Mouse (Mus musculus) NIH3T3 (cell line): ENCODE measurements around the gene Clcn3.
"Not testable (repeated sequence)": the region's sequence is repeated elsewhere in the genome, so short reads cannot be mapped to it uniquely, and the experiment has no call there.

Source experiments
- DNase-seq: peaks from one replicate; pipeline ENCODE4 v3.0.0-alpha.2; 2012; ENCODE audit warnings: low read depth

Gene Clcn3

GRCm38 (mm10) chr8:60982701-60983687 is at the start of gene Clcn3:
TSS of gene Clcn3 (minus strand) at chr8:60983300.
- peak; percentile 97 for DNase-seq

GRCm38 (mm10) chr8:60996468-60996867 is 13.4 kb upstream of the Clcn3 start:
- DNase-seq = no peak

DNA sequence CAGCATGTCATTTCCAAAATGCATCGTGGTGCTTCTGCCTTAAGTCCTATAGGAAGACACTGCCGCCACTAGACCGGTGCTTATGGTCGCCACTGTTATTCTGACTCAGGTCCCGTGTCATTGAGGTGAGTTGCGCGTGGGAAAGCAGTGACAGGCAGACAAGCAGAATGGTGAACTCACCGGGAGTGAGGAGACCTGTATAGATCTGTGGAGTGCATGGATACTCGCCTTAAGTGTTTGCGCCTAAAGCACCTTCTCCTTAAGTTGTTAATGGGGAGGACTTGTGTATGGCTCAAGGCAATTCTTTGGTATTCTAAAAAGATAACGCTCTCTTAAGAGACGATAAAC is 10.5 kb upstream of the Clcn3 start:
- no peak for DNase-seq

DNA sequence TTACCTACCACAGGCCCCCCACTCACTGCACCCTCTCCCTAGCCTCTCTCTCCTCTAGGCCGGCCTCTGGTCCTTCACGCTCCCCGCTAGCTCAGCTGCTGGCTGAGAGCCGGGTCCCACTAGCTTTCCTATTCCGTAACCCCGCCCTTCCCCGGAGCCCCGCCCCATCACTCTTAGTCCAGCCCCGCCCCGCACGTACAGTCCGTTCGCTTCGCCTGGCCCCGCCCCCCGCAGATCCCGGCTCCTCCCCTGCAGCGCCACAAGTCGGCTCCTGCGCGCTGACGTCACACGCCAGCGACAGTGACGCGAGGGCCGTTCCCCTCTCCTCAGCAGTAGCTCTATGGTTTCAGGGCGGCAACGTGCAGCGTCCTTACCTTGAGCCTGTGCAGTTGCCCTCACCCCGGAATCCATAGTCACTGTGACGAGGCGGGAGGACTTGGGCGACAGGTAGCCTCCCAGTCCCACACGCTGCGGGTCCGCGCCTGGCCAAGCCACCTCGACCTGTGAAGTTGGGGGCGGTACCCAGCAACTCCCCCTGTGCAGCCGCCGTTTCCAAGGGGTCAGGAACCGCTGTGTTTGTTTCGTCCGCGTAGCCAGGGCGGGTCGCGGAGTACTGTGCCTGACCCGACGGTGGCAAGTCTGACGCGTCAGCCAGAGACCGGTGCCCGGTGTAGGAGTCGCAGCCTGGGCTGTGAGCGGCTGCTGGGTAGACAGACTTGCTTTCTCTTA is 10.0 kb upstream of the Clcn3 start, which contains the start of gene Nek1:
TSS of gene Nek1 (plus strand) at position 286 of the 729 bp plus-strand sequence.
- peak; percentile 99 for DNase-seq

- no peak for DNase-seq
Observed at GRCm38 (mm10) chr8:60992561-60992909, 9.4 kb upstream of the Clcn3 start.

- DNase-seq = not testable (repeated sequence)
Observed at GRCm38 (mm10) chr8:60984260-60985010, 1.3 kb upstream of the Clcn3 start.

DNA sequence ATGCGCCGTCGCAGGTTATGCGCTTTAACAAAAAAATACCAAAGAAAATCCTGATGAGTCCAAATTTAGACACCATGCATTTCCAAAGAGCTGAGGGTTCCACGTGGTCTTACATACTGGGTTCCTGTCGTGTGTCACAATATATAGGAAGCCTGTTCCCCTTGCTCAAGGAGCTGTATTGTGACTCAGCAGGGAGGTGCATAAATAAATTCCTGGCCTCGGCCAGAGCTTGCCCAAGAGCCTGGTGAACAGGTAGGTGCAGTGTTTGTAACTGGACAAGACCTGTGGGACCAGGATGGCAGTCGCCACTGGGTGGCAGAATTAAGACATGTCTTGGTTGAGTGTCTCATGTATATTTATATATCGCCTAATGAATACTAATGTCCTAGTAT is 584 bp upstream of the Clcn3 start:
- DNase-seq = peak; percentile 65

DNA sequence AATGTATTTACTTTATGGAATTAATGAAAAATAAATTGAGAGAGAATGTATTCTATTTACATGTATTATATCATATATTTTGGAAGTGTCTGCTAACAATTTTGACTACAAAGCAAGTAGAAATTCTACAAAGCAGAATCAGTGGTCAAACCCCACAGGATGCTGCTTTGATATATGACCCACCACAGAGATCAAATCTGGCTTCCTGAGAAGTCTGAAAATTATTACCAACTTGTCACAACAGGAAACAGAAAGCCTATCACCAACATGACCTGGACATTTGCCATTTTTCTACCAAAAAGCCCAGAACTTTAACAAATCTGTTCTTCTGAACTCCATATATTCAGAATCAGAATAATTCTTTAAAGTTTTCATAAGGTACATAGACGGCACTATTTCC is 1.7 kb downstream of the Clcn3 start:
- DNase-seq = no peak

DNA sequence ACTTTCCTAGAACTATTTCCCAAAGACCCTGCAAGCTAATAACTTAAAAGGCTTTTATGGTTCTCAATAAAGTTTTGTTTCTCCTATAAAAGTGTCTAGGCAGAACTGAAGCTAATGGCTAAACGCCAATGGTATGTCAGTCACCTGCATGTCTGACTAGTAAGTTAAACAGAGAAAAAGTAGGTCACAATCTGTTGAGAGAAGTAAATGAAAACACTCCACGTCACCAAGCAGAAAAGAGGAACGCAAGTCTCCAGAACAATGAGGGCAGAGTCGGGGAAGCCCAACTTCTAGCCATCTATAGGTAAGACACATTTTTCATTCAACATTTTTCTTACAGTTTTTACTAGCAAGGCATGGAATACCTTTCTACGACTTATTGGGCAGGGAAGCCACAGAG is 4.6 kb downstream of the Clcn3 start:
- DNase-seq = no peak

DNA sequence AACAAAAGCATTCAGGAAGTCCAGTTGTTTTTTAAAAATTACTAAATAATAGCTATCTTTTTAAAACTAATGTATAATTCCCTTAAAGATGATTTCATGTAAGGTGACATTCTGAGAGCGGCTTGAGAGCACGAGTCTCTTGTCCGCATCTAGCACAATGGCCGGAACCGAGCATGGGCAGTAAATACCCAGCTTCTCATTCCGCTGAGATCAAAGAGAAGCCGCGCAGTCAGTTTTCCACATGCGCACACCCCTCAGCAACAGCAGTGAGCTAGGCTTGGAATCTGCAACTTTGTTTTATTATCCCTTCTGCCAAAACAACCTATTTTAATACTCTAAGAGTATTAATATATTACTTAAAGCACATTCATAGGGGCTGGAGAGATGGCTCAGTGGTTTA is 6.3 kb downstream of the Clcn3 start:
- no peak for DNase-seq

DNA sequence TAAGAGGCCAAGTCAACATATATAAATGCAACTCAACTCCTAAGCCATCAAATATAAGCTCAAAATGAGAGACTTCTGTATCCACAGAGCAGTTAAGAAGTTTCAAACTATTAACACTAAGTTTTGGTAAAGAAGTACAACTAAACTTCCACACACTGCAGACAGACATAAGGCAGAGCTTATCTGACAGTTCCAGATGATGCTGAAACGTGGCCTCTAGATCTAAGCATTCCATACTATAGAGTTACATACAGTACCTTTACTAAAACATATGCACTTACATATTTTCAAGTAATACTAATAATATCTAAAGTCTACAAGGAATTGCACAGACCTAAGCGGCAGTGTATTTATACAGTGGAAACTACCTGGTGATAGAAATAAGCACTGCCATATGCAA is 8.3 kb downstream of the Clcn3 start:
- DNase-seq = no peak

DNA sequence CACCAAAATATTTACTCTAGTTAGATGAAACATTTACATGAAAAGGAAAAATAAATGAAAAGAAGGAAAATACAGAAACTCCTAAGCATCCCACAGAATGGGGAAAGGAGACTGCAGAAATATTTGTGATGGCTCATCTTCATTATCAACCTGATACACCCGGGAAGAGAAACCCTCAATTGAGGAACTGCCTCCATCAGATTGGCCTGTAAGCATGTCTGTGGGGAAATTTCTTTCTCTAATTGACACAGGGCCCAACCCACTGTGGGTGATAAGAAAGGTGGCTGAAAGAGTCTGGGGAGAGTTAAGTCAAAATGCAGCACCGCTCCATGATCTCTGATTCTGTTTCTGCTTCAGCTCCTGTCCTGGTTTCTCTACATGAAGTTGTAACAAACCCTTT is 9.7 kb downstream of the Clcn3 start:
- no peak for DNase-seq

DNA sequence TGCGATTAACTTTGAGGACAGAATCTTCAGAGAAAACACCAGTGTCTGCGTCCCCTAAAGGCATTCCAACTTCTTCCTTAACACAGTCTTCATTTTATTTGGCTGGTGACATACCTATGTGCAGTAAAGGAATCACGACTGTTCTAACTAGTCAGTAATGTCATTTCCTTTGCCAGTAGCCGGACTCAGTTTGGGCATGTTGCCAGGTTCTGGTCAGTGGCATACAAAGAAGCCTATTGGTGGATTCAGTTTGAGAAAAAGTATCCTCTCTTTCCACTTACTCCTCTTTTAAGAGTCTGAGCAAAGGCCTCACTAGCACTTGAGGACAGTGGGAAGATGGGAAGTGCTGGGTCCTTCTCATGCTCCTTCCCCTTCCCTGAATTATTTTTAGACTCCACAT is 11.3 kb downstream of the Clcn3 start:
- DNase-seq = no peak

DNA sequence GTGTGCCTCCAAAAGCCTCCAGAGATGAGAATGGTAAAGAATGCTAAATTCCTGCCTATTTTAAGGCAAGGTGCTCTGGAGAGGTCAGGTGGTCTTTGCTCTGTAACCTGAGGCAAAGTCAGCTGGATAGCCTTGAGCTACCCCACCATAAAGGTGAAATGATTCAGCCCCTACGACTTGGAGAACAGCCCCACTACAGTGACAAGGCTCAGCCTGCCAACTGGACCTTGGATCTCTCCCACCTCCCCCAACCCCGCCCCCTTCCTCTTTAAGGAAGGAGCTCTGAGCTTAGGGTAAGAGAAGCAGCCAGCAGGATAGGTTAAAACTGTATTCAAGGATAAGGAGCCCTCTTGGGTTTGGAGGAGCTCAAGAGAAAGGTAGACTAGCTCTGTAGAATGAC is 14.0 kb downstream of the Clcn3 start:
- no peak for DNase-seq

DNA sequence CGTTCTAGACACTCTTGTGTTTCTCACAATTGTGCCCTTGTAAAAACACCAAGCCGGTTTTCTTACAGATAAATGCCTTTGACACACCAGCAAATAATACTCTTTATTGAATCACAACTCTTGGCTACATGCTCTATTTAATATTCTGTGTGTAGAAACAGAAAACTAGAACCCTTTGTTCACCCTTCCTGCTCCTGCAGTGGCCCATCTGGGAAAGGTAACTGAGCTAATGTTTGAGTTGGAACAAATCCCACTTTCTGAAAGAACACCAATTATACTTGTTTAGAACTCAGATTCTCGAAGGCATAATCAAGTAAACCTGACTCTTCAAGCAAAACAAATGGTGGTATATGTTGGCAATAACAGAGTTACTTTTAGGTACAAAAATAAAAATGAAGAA is 17.4 kb downstream of the Clcn3 start:
- no peak for DNase-seq

GRCm38 (mm10) chr8:60965306-60965705 is 17.8 kb downstream of the Clcn3 start:
- DNase-seq = no peak

DNA sequence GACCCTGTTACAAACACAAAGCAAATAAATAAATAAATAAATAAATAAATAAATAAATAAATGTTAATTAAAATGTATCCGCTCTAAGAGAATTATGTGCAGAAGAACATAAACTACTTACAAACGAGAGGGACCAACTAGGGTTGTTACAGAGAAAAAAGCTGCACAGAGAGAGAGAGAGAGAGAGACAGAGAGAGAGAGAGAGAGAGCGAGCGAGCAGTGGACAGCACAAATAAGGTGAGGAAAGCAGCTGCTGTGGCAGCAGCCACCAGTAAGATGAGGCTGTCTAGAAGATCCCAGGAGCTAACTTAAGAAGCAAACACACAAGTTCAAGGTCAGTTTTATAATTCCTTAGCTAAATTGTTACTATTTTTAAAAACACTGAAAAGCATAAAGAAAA is 18.6 kb downstream of the Clcn3 start:
- no peak for DNase-seq

GRCm38 (mm10) chr8:60963931-60964330 is 19.2 kb downstream of the Clcn3 start:
- no peak for DNase-seq

DNA sequence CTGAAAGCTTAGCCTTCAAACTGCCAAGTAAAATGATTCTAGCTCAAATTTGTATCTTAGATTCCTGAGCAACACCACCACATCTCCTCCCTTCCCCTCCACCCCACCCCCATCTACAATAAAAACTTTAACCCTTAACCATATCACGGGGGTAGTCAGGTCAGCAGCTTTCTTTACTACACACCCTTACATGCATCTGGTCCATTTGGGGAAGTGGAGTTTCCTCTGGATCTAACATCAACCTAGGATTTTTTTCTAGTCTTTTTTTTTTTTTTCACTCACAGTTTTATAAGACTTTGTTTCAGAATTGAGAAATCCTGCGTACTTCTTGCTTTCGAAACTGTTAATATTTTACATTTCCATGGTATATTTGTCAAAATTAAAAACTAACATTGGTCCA is 20.3 kb downstream of the Clcn3 start:
- no peak for DNase-seq

- no peak for DNase-seq
Observed at GRCm38 (mm10) chr8:60956847-60957246, 26.3 kb downstream of the Clcn3 start.

DNA sequence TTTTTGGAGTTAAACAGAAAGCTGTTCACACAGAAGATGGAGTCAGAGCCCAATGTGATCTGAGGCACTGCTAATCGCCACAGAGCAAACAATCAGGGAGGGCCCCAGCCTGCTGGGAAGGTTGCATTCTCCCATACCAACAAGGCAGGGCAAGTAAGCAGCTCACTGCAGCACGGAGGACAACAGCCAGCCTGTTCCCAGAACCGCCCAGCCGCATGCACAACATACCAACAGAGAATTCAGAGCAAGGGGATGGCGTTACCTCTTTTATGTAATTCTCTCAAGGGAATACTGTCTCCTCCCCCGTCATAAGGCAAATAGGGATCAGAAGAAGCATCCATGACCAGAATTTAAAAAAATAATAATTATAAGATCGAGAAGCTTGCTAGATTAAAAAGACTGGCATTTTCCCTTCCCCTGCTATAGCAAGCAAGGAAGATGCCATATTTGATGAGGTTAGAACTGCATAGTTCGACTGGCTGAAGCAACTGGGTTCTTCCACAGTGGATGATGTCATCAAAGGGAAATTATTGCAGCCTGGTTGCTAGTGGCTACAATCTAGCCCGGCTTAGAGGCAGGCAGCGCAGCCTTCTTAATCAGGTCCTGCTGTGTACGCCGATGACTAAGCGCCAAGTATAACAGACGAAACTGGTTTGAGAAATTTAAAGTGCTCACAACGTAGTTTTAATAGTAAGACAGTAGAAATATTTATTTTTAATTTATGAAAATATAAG is 28.7 kb downstream of the Clcn3 start:
- DNase-seq = peak; percentile 95

GRCm38 (mm10) chr8:60952803-60953202 is 30.3 kb downstream of the Clcn3 start:
- no peak for DNase-seq
